Mouse (Mus musculus): ENCODE data around the gene Adam6a. TPM values are rescaled to one million over a fixed set of nuclear protein-coding genes. Genes with fewer than 3 reads are reported as not detected.
"Not testable (repeated sequence)": the region's sequence is repeated elsewhere in the genome, so short reads cannot be mapped to it uniquely, and the experiment has no call there.

Adam6a gene
- not detected for total RNA-seq (2021)
- long read RNA-seq, experiment 1, result 0 reads
- long read RNA-seq, experiment 2, result 0 reads

- not testable (repeated sequence) for DNase-seq
Observed at GRCm38 (mm10) chr12:113543608-113544007, at the start of gene Adam6a. Adam6a (plus strand) TSS chr12:113543908.

- DNase-seq, result no peak
Observed at GRCm38 (mm10) chr12:113525901-113526300, 17.8 kb upstream of the Adam6a start.

- DNase-seq, result peak; percentile 31 to 59
Observed at GRCm38 (mm10) chr12:113578241-113578640, 34.5 kb downstream of the Adam6a start.

GRCm38 (mm10) chr12:113588001-113588400 lies 44.3 kb downstream of the Adam6a start:
- DNase-seq, result peak; percentile 20 to 31

Other genes with a start within 250 kb of the Adam6a start
- under 1 TPM in 1 of 2 experiments, not detected in 1; 0.10 TPM for gene Adam6b, start 54.4 kb upstream of the Adam6a start, total RNA-seq (2021)

Measured in adrenal gland, postnatal 36 days (tissue).